In the genomic region with DNA sequence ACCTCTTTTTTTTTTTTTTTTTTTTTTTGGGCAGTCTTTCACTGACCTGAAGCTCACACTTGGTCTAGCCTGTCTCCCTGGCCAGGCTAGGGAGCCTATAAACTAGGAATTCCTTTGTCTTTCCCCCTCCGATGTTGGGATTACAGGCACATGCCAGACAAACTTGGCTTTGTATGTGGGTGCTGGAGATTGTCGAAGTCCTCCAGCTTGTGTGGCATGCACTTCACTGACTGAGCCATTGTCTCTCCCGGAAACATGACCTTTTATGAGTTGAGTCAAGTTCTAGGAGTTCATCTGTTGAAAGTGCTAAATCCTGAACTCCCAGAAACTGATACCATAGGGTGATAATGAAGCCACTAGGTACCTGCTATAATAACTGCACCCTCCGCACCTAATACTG, we compare ENCODE assay signal across 33 mouse cellular contexts. TPM values are rescaled to one million over a fixed set of nuclear protein-coding genes. Genes with fewer than 3 reads are reported as not detected.
"Had no signal": no experiment of that assay in that cellular context is flagged by ENCODE, and none has a peak within 500 bp of the region (broad histone marks: within the 10 kb centered on the region; RNA-seq: fewer than 3 reads in every experiment).

No protein-coding gene starts in this region.

- H3K9me3 ChIP-seq: heart, embryonic 10.5 days; heart, embryonic 15.5 days; hindbrain, embryonic 15.5 days; intestine, embryonic 15.5 days had no signal

- H3K4me1 ChIP-seq: heart, embryonic 15.5 days; hindbrain, embryonic 13.5 days; hindbrain, embryonic 15.5 days; intestine, embryonic 15.5 days had no signal

- ATAC-seq: hindbrain, embryonic 16.5 days; hindbrain, postnatal 0 days; inflammation-experienced regulatory T-cells, adult 6 months; intestine, embryonic 15.5 days; intestine, embryonic 16.5 days; intestine, postnatal 0 days had no signal

- H3K4me2 ChIP-seq: heart, embryonic 12.5 days; heart, embryonic 13.5 days; heart, embryonic 15.5 days; hindbrain, embryonic 13.5 days; hindbrain, embryonic 14.5 days; hindbrain, embryonic 15.5 days; intestine, embryonic 15.5 days; kidney, embryonic 15.5 days had no signal

- H3K36me3 ChIP-seq: heart, embryonic 15.5 days; hindbrain, embryonic 13.5 days; hindbrain, embryonic 15.5 days; intestine, embryonic 15.5 days had no signal

- H3K27ac ChIP-seq: heart, embryonic 10.5 days; heart, embryonic 13.5 days; heart, embryonic 15.5 days; hindbrain, embryonic 13.5 days; hindbrain, embryonic 14.5 days; hindbrain, embryonic 15.5 days; hindbrain, postnatal 0 days; intestine, embryonic 15.5 days; kidney, embryonic 15.5 days; kidney, postnatal 0 days; layer of hippocampus, adult 2 months; left cerebral cortex, adult 2 months had no signal

- DNase-seq: heart, postnatal 10 days; heart, postnatal 14 days; heart, postnatal 36 days; heart, postnatal 4 days; kidney, adult 11 months; kidney, adult 18-20 months; kidney, adult 2 months; kidney, adult 8-10 months; kidney, adult 9 months; kidney, postnatal 10 days; kidney, postnatal 14 days; kidney, postnatal 25 days; kidney, postnatal 36 days; kidney, postnatal 4 days; layer of hippocampus, adult 9-11 months; layer of hippocampus, postnatal 36 days had no signal

- H3K4me3 ChIP-seq: heart, embryonic 10.5 days; heart, embryonic 12.5 days; heart, embryonic 13.5 days; heart, embryonic 15.5 days; hindbrain, embryonic 13.5 days; hindbrain, embryonic 15.5 days; intestine, embryonic 15.5 days; kidney, embryonic 15.5 days; layer of hippocampus, adult 2 months; left cerebral cortex, adult 2 months had no signal

- H3K27me3 ChIP-seq: heart, embryonic 12.5 days; heart, embryonic 13.5 days; heart, embryonic 15.5 days; hindbrain, embryonic 13.5 days; hindbrain, embryonic 15.5 days; intestine, embryonic 15.5 days; kidney, embryonic 15.5 days had no signal

- H3K9ac ChIP-seq: heart, embryonic 12.5 days; heart, embryonic 13.5 days; heart, embryonic 15.5 days; hindbrain, embryonic 13.5 days; hindbrain, embryonic 14.5 days; hindbrain, embryonic 15.5 days; intestine, embryonic 15.5 days; kidney, embryonic 15.5 days had no signal

RNA-seq across cellular contexts. Expression of gene BC067074, which starts 41.8 kb away (rescaled TPM):
- polyA plus RNA-seq: inflammation-experienced regulatory T-cells, adult 6 months had no signal
